Mouse (Mus musculus): Measurements from ENCODE around the gene Bcar3.
A peak's percentile ranks its signal among the peaks of the same experiment; 100 is the strongest.
"Not testable (repeated sequence)": the region's sequence is repeated elsewhere in the genome, so short reads cannot be mapped to it uniquely, and the experiment has no call there.

Gene Bcar3

DNA sequence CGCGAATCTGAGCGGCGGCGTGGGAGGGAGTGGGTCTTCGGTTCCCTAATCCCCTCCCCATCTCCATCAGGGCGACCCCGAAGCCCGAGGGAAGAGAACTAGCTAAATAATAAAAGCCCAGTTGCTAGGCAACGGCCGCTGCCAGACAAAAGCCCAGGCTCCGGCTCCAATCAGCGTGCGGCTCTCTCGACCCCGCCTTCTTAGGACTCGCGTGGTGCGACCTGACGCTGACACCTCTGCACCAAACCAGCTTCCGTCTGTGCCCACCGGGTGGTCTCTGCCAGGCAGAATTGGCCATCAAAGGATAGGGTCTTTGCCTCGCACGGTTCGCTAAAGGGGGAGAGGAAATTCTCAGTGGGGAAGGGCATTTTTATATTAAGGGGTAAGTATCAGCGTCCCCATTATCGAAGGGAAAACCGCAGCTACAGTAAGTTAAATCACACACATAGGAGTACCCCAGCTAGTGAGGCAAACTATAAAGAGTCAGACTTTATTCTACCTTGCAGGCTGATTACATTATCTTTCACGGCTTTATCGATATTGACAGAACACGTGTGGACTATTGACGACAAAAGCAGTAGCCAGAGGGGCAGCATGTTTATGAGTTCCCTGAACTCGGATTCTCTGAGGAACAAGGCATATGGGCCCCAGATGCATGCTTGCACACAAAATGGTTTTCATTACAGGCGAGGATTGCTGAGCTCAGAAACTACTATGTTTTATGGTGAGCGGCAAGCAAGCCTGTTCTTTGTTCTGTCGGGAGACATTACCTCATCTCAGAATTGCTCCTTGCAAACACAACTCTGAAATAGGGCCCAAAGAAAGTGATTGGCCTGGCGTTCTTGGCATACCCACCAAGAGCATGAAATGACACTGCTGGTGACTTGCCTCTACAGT, at the start of gene Bcar3:
Bcar3 (plus strand) TSS at position 183 of the 897 bp plus-strand sequence.
- DNase-seq (ENCODE audit: low read depth, low spot score): peak; percentile 98

DNA sequence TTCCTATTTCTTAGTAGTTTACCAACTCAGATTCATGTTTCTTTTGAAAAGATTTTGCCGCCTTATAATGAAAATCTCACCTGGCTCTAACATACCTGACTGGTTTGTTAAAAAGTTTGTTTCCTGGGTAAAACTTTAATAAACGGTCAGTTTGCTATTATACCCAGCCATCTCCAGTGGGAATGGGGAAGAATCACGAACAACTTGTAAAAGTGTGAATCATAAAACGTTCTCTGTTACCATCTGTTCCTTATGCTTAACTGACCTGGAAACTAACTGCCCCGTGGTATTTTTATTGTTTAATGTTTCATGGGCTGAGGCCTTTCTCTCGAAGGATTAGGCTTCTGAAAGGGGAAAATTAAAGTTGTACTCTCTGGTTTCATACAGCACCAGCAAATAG, 49.2 kb upstream of the Bcar3 start:
- DNase-seq (ENCODE audit: low read depth, low spot score): no peak

DNA sequence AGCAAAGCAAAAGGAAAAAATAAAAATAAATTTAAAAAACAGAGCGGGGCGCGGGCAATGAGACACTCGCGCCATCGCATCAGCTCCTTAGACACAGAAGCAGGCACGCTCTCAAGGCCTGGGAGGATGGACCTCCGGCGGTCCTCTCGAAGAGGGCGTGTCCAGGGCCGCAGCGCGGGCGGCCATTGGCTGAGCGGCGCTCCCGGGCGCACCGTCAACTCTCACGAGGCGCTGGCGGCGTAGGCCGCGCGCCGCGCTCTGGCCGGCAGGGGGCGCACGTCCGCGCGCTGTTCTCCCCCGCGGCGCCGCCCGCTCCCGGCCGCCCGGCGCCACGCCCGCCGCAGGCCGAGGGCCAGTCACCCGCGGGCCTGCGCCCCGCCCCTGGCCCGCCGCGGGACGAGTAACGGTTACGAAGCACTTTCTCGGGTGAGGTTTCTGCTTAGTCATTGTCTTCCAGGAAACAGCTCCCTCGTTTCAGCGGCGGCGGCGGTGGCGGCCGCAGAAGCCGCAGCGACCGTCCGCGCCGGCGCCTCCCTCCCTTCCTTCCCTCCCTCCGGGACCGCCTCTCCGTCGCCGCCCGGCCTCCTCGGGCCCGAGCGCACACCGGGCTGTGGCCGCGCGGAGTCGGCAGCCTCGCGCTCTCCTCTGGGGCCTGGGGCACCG, 48.6 kb upstream of the Bcar3 start, which contains the start of gene Gclm:
Gclm (plus strand) TSS at position 343 of the 663 bp plus-strand sequence.
- DNase-seq (ENCODE audit: low read depth, low spot score): peak; percentile 96

DNA sequence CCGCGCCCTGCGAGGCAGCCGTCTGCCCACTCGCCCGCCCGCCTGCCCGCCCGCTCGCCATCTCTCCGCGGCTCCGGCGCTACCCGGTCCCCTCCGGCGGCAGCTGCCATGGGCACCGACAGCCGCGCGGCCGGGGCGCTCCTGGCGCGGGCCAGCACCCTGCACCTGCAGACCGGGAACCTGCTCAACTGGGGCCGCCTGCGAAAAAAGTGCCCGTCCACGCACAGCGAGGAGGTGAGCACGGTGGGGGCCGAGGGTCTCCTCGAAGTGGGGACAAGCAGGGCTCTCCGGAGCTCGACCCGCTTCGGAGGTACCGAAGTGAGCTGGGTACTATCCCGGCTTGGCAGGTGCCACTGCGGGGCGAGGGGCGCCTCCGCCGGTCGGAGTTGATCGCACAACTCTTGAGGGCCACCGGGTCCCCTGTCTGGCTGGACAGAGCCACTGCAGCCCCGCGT, 48.0 kb upstream of the Bcar3 start:
- peak; percentile 61 for DNase-seq (ENCODE audit: low read depth, low spot score)

DNA sequence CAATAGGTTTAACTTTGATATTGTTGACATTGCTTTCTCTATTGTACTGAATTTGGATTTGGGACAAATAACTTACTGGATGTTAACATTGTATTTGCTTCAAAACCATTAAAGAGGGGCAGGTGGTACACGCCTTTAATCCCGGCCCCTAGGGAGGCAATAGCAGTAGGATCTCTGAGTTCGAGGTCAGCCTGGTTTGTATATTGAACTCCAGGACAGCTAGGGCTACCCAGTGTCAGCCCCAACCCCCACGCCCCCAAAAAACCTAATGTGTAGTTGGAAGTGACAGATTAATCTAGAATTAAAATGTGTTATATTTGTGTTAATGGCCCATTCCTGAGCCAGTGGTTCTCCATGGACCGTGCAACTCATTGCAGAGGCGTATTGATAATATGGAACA, 47.5 kb upstream of the Bcar3 start:
- no peak for DNase-seq (ENCODE audit: low read depth, low spot score)

DNA sequence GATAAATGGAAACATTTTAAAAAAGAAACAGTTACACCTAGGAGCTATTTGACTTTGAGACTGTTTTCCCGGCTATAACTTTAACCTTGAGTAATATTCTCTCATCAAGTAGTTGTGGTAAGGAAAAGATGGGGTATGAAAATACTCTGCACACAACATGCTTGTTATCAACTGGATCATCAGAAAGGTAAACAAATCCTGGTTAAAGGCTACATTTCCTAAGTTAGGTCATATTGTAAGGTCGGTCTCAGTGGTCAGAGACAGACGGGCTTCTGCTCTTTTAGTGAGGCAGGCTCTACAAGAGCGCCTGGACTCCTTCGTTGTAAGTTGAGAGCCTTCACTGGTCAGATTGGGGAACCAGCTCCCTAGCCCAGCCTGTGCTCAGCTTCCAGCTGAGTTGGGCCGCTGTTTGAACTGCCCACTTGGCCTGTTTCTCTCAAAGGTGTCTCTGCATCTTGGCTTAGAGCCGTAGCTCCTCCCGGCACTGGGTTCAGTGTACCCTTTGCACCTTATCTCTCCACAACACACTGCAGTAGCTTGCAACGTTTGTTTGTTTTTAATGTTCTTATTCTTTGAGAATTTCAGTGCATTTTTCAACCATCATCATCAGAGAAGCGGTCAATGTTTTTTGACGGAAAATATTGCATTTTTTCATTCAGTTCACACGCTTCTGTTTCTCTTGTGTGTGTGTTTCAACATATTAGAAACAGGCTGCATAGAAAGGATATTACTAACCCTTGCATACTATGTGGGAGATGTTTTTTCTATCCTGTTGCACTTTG, 46.8 kb upstream of the Bcar3 start:
- DNase-seq (ENCODE audit: low read depth, low spot score): no peak

DNA sequence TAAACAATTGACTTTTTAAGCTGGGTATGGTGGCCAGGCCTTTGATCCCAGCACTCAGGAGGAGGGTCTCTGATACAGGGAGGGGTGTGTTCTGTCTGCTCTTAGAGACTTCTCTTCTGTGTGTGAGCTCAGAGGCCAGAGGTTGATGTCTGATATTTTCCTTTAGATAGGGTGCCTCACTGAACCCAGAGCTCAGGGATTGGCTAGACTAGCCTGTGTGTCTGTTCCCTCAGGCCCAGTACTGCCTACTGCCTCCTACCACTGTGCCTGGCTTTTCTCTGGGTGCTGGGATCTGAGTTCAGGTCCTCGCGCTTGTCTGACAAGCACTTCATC, 46.2 kb upstream of the Bcar3 start:
- DNase-seq (ENCODE audit: low read depth, low spot score): no peak

DNA sequence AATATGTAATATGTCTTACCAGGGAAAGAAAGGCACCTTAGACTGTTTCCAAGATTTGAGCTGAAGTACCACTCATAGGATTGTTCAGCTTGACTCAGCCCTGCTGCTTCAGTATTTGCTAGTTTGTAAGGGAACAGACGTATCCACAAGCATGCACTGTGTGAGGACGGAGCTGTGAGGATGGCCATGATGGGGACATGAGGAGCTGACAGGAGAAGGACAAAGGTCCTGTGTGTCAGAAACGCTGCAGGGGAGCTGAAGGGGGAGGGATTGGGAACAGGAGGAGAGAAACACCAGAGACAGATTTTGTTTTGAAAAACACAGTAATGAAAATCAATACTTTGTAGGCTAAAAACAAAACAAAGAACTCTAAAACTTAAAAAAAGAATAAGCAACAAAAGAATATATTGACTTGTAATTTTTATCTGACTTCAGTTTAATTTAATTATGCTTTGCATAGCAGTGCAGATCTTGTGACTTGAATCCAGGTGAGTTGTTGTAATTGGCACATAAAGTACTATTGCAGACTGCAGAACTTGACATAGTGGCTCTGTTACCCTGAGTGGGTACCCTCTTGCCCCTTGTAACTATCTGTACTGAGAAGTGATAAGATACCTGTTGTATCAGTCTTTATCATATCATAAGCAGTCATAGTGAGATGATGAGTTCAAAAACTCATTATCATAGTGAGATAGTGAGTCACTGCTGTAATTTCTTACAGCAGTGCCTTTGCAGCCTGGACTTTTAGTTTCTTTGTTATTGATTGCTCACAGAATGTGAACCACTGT, 41.3 kb upstream of the Bcar3 start:
- DNase-seq (ENCODE audit: low read depth, low spot score): no peak

DNA sequence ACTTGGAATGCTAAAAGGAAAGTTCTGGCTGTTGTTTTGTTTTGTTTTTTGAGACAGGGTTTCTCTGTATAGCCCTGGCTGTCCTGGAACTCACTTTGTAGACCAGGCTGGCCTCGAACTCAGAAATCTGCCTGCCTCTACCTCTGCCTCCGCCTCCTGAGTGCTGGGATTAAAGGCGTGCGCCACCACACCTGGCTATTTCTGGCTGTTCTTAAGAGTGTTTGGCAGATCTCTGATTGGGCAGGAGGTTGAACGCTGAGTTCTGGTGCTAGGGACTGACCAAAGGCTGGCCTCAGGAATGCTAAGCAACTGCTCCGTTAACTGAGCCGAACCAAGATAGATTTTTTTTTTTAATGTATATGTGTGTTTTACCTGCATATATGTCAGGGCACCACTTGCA, 39.9 kb upstream of the Bcar3 start:
- not testable (repeated sequence) for DNase-seq (ENCODE audit: low read depth, low spot score)

DNA sequence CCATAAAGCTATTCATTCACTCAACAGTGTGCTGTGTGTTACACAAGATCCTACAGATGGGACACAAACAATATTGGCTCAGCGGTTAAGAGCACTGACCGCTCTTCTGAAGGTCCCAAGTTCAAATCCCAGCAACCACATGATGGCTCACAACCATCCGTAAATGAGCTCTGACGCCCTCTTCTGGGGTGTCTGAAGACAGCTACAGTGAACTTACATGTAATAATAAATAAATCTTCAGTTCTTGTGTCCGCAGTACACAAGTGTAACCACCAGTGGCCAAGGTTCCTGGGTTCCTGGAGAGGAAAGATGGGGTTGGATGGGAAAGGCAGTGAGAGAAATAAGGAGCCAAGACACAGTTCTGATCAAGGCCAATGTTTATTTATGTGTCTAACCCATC, 23.9 kb upstream of the Bcar3 start:
- DNase-seq (ENCODE audit: low read depth, low spot score): peak; percentile 80

DNA sequence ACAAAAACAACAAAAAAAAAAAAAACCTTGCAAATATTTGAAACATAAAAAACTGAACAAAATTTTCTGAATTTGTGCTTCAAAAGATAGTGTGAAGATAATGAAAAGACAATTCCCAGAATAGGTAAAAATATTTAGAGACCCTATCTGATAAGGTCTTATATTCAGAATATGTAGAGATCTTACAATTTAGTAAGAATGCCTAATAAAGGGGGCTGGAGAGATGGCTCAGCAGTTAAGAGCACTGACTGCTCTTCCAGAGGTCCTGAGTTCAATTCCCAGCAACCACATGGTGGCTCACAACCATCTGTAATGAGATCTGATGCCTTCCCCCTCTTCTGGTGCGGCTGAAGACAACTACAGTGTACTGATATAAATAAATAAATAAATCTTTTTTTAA, 21.4 kb upstream of the Bcar3 start:
- not testable (repeated sequence) for DNase-seq (ENCODE audit: low read depth, low spot score)

DNA sequence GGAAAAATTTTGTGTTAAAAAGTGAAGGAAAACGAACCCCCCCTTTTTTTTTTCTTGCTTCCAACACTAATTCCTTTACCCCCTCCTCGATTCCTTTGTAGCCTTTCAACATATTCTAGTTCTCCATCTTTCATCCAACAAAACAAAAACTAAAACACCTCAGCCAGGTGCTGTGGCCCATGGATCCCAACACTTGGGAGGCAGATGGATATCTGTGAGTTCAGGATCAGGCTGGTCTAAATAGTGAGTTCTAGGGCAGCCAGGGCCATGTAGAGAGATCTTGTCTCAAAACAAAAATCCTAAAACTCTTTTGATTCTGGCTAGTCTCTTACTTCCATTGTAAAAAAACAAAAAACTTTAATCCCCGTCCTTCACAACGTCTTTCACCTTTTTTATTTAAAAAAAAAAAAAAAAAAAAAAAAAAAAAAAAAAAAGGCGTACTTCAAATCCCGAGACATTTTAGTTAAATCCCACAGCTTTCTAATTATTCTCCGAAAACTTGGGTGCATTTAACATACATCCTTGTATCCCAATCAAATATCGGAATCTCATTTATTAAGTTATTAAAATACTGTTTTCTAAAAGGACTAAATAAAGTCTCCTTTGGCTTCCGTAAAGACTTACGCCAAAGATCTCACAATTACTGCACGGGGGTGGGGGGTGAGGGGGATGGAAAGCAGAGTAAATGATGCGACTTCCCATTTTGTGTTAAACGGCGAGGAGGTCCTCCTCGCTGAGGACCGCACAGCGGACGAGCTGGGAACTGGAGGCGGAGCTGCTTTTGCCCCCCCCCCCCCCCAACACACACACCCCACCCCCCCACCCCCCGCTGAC, 20.3 kb upstream of the Bcar3 start:
- DNase-seq (ENCODE audit: low read depth, low spot score): no peak

DNA sequence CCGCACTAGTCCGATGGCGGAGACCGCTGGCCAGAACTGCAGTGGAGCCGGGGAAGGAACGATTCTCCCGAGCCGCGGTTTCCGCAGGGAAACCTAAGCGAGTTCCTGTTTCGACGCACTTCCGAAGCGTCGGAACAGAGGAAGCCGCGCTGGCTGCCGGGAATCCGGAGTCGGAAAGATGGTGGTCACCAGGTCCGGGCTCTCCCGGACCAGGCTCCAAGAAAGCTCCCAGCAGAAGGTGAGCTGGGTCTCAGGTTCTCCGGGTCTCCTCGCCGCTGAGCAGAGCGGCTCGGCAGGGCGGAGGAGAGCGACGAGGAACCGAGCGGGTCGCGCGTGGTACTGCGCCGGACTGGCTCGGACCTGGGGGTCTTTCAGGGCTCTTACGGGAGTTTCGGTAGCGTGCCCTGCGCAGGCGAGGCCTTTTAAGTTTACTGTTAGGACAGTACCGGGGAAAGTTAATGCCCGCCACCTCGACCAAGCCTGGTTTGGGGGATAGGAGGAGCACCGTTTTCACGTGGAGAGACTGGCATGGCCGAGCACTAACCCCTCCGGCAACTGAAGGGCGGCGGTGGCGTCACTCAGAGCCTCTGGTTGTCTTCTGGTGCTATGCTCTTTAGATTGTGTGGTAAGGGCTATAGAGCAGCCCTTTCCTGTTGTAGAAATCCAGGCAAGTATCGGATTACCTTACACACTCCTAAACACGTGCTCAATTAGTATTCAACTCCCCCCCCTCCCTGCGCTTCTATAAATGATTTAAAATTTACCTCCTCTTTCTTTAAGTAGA, 19.5 kb upstream of the Bcar3 start, which contains the start of gene Dnttip2:
Dnttip2 (plus strand) TSS at position 148 of the 784 bp plus-strand sequence.
- DNase-seq (ENCODE audit: low read depth, low spot score): peak; percentile 99

DNA sequence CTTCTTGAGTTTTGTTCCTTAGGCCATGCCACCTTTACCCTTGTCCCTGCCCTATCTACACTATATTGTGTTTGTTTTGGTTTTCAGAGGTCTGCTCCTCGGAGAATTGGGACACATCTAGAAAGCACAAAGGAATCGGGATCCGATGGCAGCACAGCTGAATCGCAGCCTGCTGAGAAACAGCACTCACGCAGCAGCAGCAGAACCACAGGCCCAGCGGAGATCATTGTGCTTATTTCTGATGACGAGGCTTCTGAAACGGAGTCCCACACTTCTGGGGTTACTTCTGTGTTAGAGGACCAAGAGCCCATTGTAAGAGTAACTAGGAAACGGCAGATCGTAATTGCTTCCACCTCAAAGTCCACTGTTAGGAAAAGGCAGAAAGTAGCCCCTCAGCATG, 18.8 kb upstream of the Bcar3 start:
- DNase-seq (ENCODE audit: low read depth, low spot score): no peak

DNA sequence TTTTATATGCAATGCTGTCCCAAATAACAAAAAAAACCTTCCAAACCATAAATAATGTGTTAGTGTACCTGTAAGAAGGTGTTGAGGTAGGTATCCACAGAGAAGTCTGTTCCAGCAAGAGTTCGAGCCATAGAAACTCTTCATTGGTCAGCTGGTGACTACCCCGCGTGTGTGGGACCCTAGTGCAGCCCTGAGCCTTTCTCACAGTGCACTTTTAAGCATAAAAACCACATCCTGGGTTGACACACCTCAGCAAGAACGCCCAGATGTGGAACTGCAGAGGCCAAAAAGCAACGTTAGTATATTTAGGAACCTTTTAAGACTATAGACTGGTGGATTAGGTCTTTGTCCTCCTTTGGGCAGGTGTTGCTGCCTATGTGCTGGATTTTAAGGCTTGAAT, 6.7 kb upstream of the Bcar3 start:
- DNase-seq (ENCODE audit: low read depth, low spot score): no peak

DNA sequence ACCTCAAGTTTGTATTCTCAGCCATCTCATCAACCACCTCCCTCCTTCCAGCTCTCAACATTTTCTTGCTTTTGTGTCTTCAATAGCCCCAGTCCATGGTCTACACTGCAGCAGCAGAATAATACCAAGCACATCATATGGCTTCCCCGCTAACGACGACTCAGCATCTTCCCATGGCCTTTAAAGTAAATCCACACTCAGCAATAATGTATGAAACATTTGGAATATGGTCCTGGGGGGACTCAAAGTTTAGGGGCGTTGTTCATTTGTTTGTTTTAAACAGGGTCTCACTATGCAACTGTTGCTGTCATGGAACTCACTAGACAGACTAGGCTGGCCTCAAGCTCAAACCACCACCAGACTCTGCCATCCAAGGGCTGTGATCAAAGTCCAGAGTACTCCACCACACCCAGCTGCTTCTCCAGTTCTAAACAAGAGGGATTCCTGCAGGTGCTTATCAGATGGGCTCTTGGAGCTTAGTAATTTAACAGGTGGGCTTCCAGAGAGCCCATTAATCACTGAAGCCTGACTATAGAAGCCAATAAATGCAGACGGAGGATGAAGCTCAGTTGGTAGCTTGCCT, 5.2 kb upstream of the Bcar3 start:
- no peak for DNase-seq (ENCODE audit: low read depth, low spot score)

DNA sequence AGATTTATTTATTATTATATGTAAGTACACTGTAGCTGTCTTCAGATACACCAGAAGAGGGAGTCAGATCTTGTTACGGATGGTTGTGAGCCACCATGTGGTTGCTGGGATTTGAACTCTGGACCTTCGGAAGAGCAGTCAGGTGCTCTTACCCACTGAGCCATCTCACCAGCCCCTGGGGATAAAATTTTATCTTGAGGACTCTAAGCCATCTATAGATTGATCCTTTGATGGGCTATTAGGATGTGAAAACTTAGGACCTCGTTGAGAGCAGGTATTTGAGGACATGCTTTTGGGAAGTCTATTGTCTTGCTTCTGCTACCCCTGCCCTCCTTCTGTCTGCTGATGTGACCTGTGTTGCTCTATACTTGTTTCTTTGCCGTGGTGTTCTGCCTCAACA, 4.6 kb upstream of the Bcar3 start:
- not testable (repeated sequence) for DNase-seq (ENCODE audit: low read depth, low spot score)

DNA sequence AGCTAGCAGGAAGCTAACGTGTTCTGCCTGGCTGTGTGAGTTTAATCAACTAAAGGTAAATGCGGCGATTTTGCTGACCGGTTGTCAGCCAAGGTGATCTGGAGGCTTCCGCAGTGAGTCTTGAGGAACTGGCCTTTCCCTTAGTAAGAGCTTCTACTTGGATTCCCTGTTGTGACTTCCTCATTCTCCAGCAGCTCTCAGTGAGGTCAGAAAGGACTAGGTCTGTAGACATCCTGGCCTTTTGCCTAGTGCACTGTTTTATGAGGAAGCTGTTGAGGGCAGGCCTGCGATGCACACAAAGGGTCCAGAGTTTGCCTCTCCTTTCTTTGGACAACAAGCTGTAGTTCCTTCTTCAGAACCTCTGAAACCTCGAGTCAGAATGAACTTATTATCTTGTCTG, 3.2 kb upstream of the Bcar3 start:
- DNase-seq (ENCODE audit: low read depth, low spot score): no peak

DNA sequence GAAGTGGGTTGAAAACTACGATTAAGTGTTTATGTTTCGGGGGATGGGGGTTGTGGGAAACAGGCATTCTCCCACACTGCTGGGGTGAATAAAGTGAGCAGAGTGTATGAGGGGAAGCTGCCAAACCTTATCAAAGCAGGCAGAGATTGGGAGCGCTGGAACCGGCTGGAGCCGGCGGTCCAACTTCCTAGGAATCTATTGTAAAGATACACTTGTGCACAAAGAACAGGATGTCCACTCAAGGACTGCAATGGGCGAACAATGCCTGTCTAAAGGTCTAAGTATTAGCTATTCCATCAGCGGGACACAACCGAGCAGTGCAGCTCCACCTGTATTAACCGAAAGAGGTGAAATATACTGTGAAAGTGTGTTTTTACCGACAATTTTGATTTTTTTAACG, 2.1 kb upstream of the Bcar3 start:
- DNase-seq (ENCODE audit: low read depth, low spot score): peak; percentile 82

Data from ZHBTc4 (cell line).